Mouse (Mus musculus) olfactory bulb, adult 2 months (tissue): ENCODE results near the gene Mcoln2.

Experiments used
- CTCF ChIP-seq: fragments of 200-500 bp; IDR thresholded peaks from 2 replicates; pipeline ENCODE4 v1.5.1; 2012; ENCODE audit warnings: low read depth, mild to moderate bottlenecking, low read length, moderate library complexity; ENCODE audit not compliant: insufficient read depth
- POLR2A ChIP-seq: fragments of 200-500 bp; IDR thresholded peaks from 2 replicates; pipeline ENCODE4 v1.6.1; 2012; ENCODE audit warnings: mild to moderate bottlenecking, low read depth, low read length, moderate library complexity; ENCODE audit not compliant: insufficient read depth

GRCm38 (mm10) chr3:146135417-146135816 is 14.2 kb upstream of the Mcoln2 start:
- no peak for TF ChIP-seq CTCF
- TF ChIP-seq POLR2A = no peak
